Mouse (Mus musculus) ES-Bruce4 (cell line): ENCODE measurements around the gene 5730409E04Rik.

Source experiments
- CTCF ChIP-seq: IDR thresholded peaks from one replicate; pipeline ENCODE4 v1.8.1; 2011; ENCODE audit warnings: low read depth, low read length
- EP300 ChIP-seq: IDR thresholded peaks from 2 replicates; pipeline ENCODE4 v1.6.1; 2011; ENCODE audit warnings: low read depth, low read length; ENCODE audit not compliant: insufficient read depth
- POLR2A ChIP-seq: IDR thresholded peaks from one replicate; pipeline ENCODE4 v1.8.1; 2011; ENCODE audit warnings: low read length; ENCODE audit not compliant: insufficient read depth

- TF ChIP-seq POLR2A: no peak
- TF ChIP-seq CTCF: no peak
- no peak for TF ChIP-seq EP300
Observed at GRCm38 (mm10) chr4:126661249-126661648, 51.6 kb downstream of the 5730409E04Rik start.
